Mouse (Mus musculus) bone marrow macrophage, adult 2 months (primary cell): Measurements from ENCODE around the gene Tshz2. TPM values are rescaled to one million over a fixed set of nuclear protein-coding genes. Genes with fewer than 3 reads are reported as not detected.

ENCODE experiments used
- H3K27ac ChIP-seq: 2 replicates; pipeline ENCODE4 v1.5.1; 2012; ENCODE audit warnings: low read depth, low read length; ENCODE audit not compliant: insufficient read depth
- H3K4me1 ChIP-seq: 2 replicates; pipeline ENCODE4 v1.6.1; 2012; ENCODE audit warnings: low read length; ENCODE audit not compliant: control insufficient read depth, insufficient read depth
- H3K4me3 ChIP-seq: 2 replicates; pipeline ENCODE4 v1.5.1; 2012; ENCODE audit warnings: mild to moderate bottlenecking, low read length, moderate library complexity; ENCODE audit not compliant: insufficient read depth
- CTCF ChIP-seq: IDR thresholded peaks from 2 replicates; pipeline ENCODE4 v1.5.1; 2012; ENCODE audit warnings: low read depth, mild to moderate bottlenecking, low read length, moderate library complexity
- POLR2A ChIP-seq: IDR thresholded peaks from 2 replicates; pipeline ENCODE4 v1.6.1; 2012; ENCODE audit warnings: mild to moderate bottlenecking, low read depth, low read length, borderline replicate concordance
- polyA plus RNA-seq: library from polyadenylated mRNA; stranded (reverse); fragments of >200 nt; gene quantifications from 2 replicates; pipeline ENCODE4 v1.2.4, GENCODE M21; 2012; ENCODE audit not compliant: missing spikeins, insufficient read depth, insufficient read length

Gene Tshz2
- polyA plus RNA-seq, 1 experiment, result not detected

- no peak overlapping the region for H3K27ac ChIP-seq
- TF ChIP-seq POLR2A, result no peak
- TF ChIP-seq CTCF, result no peak
- no peaks in the 10 kb centered on the region for H3K4me1 ChIP-seq
- no peak overlapping the region for H3K4me3 ChIP-seq
Observed at GRCm38 (mm10) chr2:169873442-169873841, 240.6 kb downstream of the Tshz2 start.

- H3K4me3 ChIP-seq, result no peak overlapping the region
- no peak overlapping the region for H3K27ac ChIP-seq
- no peak for TF ChIP-seq POLR2A
- TF ChIP-seq CTCF, result no peak
- H3K4me1 ChIP-seq, result no peaks in the 10 kb centered on the region
Observed at GRCm38 (mm10) chr2:169887921-169888320, 255.1 kb downstream of the Tshz2 start.

DNA sequence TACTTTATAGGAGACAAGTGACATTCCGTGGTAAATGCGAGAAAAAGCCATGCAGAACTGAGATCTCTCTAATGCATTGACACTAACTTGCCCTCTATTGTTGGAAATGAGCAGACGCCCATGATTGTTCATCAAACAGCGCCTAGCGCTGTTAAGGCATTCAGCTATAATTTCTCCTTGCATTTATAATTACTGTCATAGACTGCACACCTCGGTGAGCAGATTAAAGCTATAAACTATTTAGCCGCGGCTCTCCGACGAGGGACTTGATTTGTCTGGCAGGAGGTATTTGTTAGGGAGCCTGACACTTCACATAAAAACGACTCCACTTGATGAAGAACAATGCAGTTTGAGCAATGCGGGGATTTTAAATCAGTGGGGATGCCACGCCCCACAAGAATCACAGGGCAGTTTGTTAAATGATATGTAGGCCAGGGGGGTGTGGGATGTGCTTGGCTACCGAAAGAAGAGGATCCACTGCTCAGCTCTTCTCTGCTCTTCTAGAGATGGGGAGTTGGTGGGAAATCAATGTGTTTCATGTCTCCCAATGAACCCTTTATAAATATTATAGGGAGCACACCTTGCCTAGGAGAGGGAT, 259.7 kb downstream of the Tshz2 start:
- no peak for TF ChIP-seq CTCF
- TF ChIP-seq POLR2A, result no peak

DNA sequence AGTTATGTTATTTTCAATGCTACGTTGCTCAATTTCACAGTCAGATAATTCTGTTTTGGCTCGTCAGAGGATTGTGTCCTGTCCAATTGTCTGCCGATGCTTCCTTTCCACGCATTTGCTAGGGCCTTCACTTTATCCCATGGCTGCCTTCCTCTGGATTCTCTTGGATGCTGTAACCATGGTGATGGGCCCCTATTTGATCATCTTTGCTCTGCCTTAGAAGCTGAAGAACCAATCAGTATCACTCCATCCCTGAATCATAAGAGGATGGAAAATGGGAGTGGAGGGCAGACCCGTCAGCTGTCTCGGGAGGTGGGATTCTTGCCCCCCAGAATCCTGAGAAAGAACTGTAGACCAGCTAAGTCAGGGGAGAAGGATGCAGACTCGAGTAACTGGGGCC, 270.1 kb downstream of the Tshz2 start:
- no peak for TF ChIP-seq POLR2A
- TF ChIP-seq CTCF, result no peak
- Histone ChIP-seq H3K27ac (no peak overlapping the region), H3K4me3 (no peak overlapping the region), H3K4me1 (no peaks in the 10 kb centered on the region)

More for the DNA sequence above, 259.7 kb downstream of the Tshz2 start:
- no peak overlapping the region for H3K4me3 ChIP-seq
- no peak overlapping the region for H3K27ac ChIP-seq
- no peaks in the 10 kb centered on the region for H3K4me1 ChIP-seq

DNA sequence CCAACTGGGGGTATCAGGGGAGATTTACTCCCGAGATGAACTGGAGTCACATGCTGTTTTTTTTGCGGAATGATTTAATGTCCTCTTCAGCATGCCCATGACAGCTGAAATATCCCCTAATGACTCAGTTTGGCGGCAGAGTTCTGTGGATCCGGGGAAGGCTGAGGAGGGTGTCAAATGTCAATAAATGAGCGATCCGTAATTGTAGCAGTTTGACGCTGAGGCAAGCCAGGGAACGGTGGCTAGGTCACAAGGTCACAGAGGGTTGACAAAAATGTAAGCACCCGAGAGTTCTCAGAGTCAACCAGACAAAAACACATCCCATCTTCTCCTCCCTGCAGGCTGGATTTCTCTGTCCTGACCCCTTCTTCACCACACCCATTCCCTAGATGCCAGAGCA, 273.6 kb downstream of the Tshz2 start:
- Histone ChIP-seq H3K4me3 (no peak overlapping the region), H3K4me1 (no peaks in the 10 kb centered on the region), H3K27ac (no peak overlapping the region)
- TF ChIP-seq CTCF (no peak), POLR2A (no peak)

DNA sequence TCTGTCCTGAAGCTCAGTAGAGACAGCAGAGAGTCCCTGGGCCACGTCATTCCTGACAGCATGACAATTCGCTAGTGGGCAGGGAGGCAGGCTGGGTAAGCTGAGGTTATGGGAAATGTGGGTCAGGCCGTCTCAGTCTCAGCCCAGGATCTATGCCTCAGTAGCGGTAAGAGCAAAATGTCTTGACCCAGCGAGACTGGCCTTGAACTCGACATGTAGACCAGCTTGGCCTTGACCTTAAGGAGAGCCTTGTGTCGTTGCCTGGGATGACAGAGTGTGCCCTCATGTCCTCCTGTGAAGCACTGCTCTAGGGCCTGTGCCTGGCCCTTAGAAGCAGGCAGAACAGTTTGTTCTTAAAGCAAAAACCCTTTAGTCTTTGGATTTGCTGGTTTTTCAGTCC, 275.2 kb downstream of the Tshz2 start:
- Histone ChIP-seq H3K4me3 (no peak overlapping the region), H3K4me1 (no peaks in the 10 kb centered on the region)
- TF ChIP-seq CTCF, result no peak
- no peak for TF ChIP-seq POLR2A

GRCm38 (mm10) chr2:169910606-169911005, 277.8 kb downstream of the Tshz2 start:
- Histone ChIP-seq H3K4me1 (no peaks in the 10 kb centered on the region), H3K4me3 (no peak overlapping the region), H3K27ac (no peak overlapping the region)
- TF ChIP-seq CTCF (no peak), POLR2A (no peak)

More for the DNA sequence above, 275.2 kb downstream of the Tshz2 start:
- H3K27ac ChIP-seq, result no peak overlapping the region

GRCm38 (mm10) chr2:169912826-169913225, 280.0 kb downstream of the Tshz2 start:
- Histone ChIP-seq H3K4me1 (no peaks in the 10 kb centered on the region), H3K4me3 (no peak overlapping the region), H3K27ac (no peak overlapping the region)
- no peak for TF ChIP-seq POLR2A

GRCm38 (mm10) chr2:169914903-169915302, 282.1 kb downstream of the Tshz2 start:
- H3K27ac ChIP-seq, result no peak overlapping the region
- no peaks in the 10 kb centered on the region for H3K4me1 ChIP-seq
- no peak overlapping the region for H3K4me3 ChIP-seq
- TF ChIP-seq CTCF (no peak), POLR2A (no peak)

- Histone ChIP-seq H3K4me3 (no peak overlapping the region), H3K4me1 (no peaks in the 10 kb centered on the region), H3K27ac (no peak overlapping the region)
- TF ChIP-seq CTCF (no peak), POLR2A (no peak)
Observed at GRCm38 (mm10) chr2:169915326-169915725, 282.5 kb downstream of the Tshz2 start.

DNA sequence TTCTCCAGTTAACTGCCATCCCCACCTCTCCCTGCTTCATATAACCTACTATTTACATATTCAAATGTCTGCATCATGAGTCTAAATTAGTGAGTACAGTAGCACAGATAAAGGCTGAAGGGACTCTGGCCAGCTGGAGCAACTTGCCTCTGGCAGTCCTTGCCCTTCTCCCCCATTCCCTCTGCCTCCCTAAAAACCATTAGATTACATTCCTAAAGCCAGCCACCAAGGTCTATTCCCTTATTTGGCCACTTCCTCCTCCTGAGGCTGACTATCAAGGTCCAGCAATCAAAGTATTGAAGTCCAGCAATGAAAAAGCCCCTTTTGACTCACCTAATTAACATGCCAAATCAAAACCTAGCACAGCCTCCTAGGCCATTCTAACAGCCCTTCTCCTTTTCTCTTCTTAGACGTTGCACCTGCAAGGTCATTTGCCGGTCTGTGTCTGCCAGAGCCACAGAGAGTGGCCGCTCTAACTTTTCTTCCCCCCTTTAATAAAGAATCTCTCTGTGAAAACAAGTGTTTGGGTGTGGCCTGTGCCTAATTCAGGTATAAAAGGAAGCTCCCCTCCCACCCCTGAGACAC, 286.4 kb downstream of the Tshz2 start:
- no peak for TF ChIP-seq CTCF
- no peak for TF ChIP-seq POLR2A
- H3K27ac ChIP-seq, result no peak overlapping the region
- H3K4me1 ChIP-seq, result no peaks in the 10 kb centered on the region
- H3K4me3 ChIP-seq, result no peak overlapping the region
